Mouse (Mus musculus) C2C12 (cell line): ENCODE measurements around the gene Clasp2. TPM values are rescaled to one million over a fixed set of nuclear protein-coding genes. Genes with fewer than 3 reads are reported as not detected.

Experiments used
- H3K27me3 ChIP-seq: one replicate; pipeline ENCODE4 v1.6.1; 2011; ENCODE audit not compliant: control insufficient read depth, insufficient read depth, insufficient read length
- H3K36me3 ChIP-seq: one replicate; pipeline ENCODE4 v1.6.1; 2011; ENCODE audit not compliant: control insufficient read depth, insufficient read depth
- H3K4me3 ChIP-seq: one replicate; pipeline ENCODE4 v1.5.1; 2011; ENCODE audit warnings: mild to moderate bottlenecking, control low read depth; ENCODE audit not compliant: poor library complexity, insufficient read depth, severe bottlenecking
- H3K79me2 ChIP-seq: one replicate; pipeline ENCODE4 v1.6.1; 2011; ENCODE audit not compliant: control insufficient read depth, insufficient read depth
- H3K79me3 ChIP-seq: one replicate; pipeline ENCODE4 v1.6.1; 2011; ENCODE audit warnings: low read depth, control low read depth
- H3ac ChIP-seq: one replicate; pipeline ENCODE3; 2011; ENCODE audit warnings: low read depth; ENCODE audit not compliant: control insufficient read depth, insufficient read length
- CEBPB ChIP-seq: IDR thresholded peaks from one replicate; pipeline ENCODE4 v1.6.1; 2011; ENCODE audit warnings: low read depth, mild to moderate bottlenecking, control low read depth, moderate library complexity
- CTCF ChIP-seq: IDR thresholded peaks from one replicate; pipeline ENCODE4 v1.5.1; 2011; ENCODE audit not compliant: control insufficient read depth, insufficient read depth, insufficient read length
- FOSL1 ChIP-seq: IDR thresholded peaks from one replicate; pipeline ENCODE4 v1.8.0; 2011; ENCODE audit warnings: mild to moderate bottlenecking, low read length; ENCODE audit not compliant: poor library complexity, insufficient read depth, severe bottlenecking
- MAX ChIP-seq: IDR thresholded peaks from one replicate; pipeline ENCODE4 v1.6.1; 2011; ENCODE audit warnings: mild to moderate bottlenecking, control low read depth
- MYOD1 ChIP-seq: IDR thresholded peaks from one replicate; pipeline ENCODE4 v1.6.1; 2011; ENCODE audit warnings: low read depth; ENCODE audit not compliant: control insufficient read depth, insufficient read length
- MYOG ChIP-seq: IDR thresholded peaks from one replicate; pipeline ENCODE4 v1.6.1; 2011; ENCODE audit not compliant: control insufficient read depth, insufficient read length; ENCODE audit errors: extremely low read depth
- USF1 ChIP-seq: IDR thresholded peaks from one replicate; pipeline ENCODE4 v1.6.1; 2011; ENCODE audit warnings: low read depth, mild to moderate bottlenecking, control low read depth, moderate library complexity
- polyA plus RNA-seq: library from polyadenylated mRNA; unstranded; fragments of >200 nt; fragmentation: generic; extraction: Trizol; gene quantifications from one replicate; pipeline ENCODE4 v1.2.1, GENCODE M21; 2012; ENCODE audit warnings: missing spikeins

Gene Clasp2
- polyA plus RNA-seq, 1 experiment = 8.8 TPM

GRCm38 (mm10) chr9:113815836-113816235 is 74.6 kb downstream of the Clasp2 start:
- Histone ChIP-seq H3K4me3 (no peak overlapping the region), H3K36me3 (no peaks in the 10 kb centered on the region), H3K79me2 (no peaks in the 10 kb centered on the region), H3K79me3 (no peaks in the 10 kb centered on the region), H3ac (no peak overlapping the region), H3K27me3 (no peaks in the 10 kb centered on the region)
- TF ChIP-seq CTCF (no peak), MYOD1 (no peak), MYOG (no peak), CEBPB (no peak), USF1 (no peak), MAX (no peak), FOSL1 (no peak)

GRCm38 (mm10) chr9:113822150-113822549 is 80.9 kb downstream of the Clasp2 start:
- Histone ChIP-seq H3K79me2 (no peaks in the 10 kb centered on the region), H3K27me3 (no peaks in the 10 kb centered on the region), H3K79me3 (no peaks in the 10 kb centered on the region), H3K36me3 (no peaks in the 10 kb centered on the region), H3ac (no peak overlapping the region), H3K4me3 (no peak overlapping the region)
- TF ChIP-seq CTCF (no peak), MAX (no peak), MYOD1 (no peak), USF1 (no peak), CEBPB (no peak), MYOG (no peak), FOSL1 (no peak)

- H3ac ChIP-seq = no peak overlapping the region
- TF ChIP-seq MYOG = no peak
- no peak for TF ChIP-seq MAX
- TF ChIP-seq CTCF = no peak
- no peak for TF ChIP-seq CEBPB
- no peak for TF ChIP-seq USF1
- TF ChIP-seq FOSL1 = no peak
- TF ChIP-seq MYOD1 = no peak
- no peaks in the 10 kb centered on the region for H3K27me3 ChIP-seq
- no peaks in the 10 kb centered on the region for H3K36me3 ChIP-seq
- H3K79me2 ChIP-seq = no peaks in the 10 kb centered on the region
- H3K79me3 ChIP-seq = no peaks in the 10 kb centered on the region
- H3K4me3 ChIP-seq = no peak overlapping the region
Observed at GRCm38 (mm10) chr9:113828719-113829118, 87.4 kb downstream of the Clasp2 start.

- no peaks in the 10 kb centered on the region for H3K79me2 ChIP-seq
- H3K36me3 ChIP-seq = no peaks in the 10 kb centered on the region
- H3ac ChIP-seq = no peak overlapping the region
- TF ChIP-seq CTCF (no peak), CEBPB (no peak), MYOD1 (no peak), FOSL1 (no peak), MYOG (no peak), USF1 (no peak), MAX (no peak)
- no peaks in the 10 kb centered on the region for H3K79me3 ChIP-seq
- H3K4me3 ChIP-seq = no peak overlapping the region
- H3K27me3 ChIP-seq = no peaks in the 10 kb centered on the region
Observed at GRCm38 (mm10) chr9:113830219-113830618, 88.9 kb downstream of the Clasp2 start.

- Histone ChIP-seq H3K79me2 (no peaks in the 10 kb centered on the region), H3ac (no peak overlapping the region), H3K27me3 (no peaks in the 10 kb centered on the region), H3K79me3 (no peaks in the 10 kb centered on the region), H3K4me3 (no peak overlapping the region), H3K36me3 (no peaks in the 10 kb centered on the region)
- TF ChIP-seq MYOG (no peak), FOSL1 (no peak), CTCF (no peak), USF1 (no peak), MAX (no peak), CEBPB (no peak), MYOD1 (no peak)
Observed at GRCm38 (mm10) chr9:113833481-113833880, 92.2 kb downstream of the Clasp2 start.

GRCm38 (mm10) chr9:113837001-113837400 is 95.7 kb downstream of the Clasp2 start:
- no peak for TF ChIP-seq CTCF
- no peak for TF ChIP-seq MAX
- Histone ChIP-seq H3K79me2 (no peaks in the 10 kb centered on the region), H3K4me3 (no peak overlapping the region), H3K27me3 (no peaks in the 10 kb centered on the region), H3ac (no peak overlapping the region), H3K36me3 (no peaks in the 10 kb centered on the region), H3K79me3 (no peaks in the 10 kb centered on the region)
